Mouse (Mus musculus): Measurements from ENCODE around the gene 1700016D06Rik.
A peak's percentile ranks its signal among the peaks of the same experiment; 100 is the strongest.
"Not testable (repeated sequence)": the region's sequence is repeated elsewhere in the genome, so short reads cannot be mapped to it uniquely, and the experiment has no call there.

Gene 1700016D06Rik

GRCm38 (mm10) chr8:11700060-11701032 is 517 bp downstream of the 1700016D06Rik start:
- DNase-seq, result peak; percentile 72

GRCm38 (mm10) chr8:11699442-11700001 is 1.3 kb downstream of the 1700016D06Rik start:
- no peak for DNase-seq

GRCm38 (mm10) chr8:11697467-11697866 is 3.4 kb downstream of the 1700016D06Rik start:
- DNase-seq, result no peak

GRCm38 (mm10) chr8:11696176-11696575 is 4.7 kb downstream of the 1700016D06Rik start:
- no peak for DNase-seq

GRCm38 (mm10) chr8:11693972-11694371 is 6.9 kb downstream of the 1700016D06Rik start:
- DNase-seq, result no peak

- no peak for DNase-seq
Measured at GRCm38 (mm10) chr8:11692455-11692854, 8.4 kb downstream of the 1700016D06Rik start.

- DNase-seq, result no peak
Measured at GRCm38 (mm10) chr8:11691761-11692160, 9.1 kb downstream of the 1700016D06Rik start.

GRCm38 (mm10) chr8:11691284-11691683 is 9.6 kb downstream of the 1700016D06Rik start:
- no peak for DNase-seq

- DNase-seq, result no peak
Measured at GRCm38 (mm10) chr8:11689945-11690344, 10.9 kb downstream of the 1700016D06Rik start.

GRCm38 (mm10) chr8:11687251-11687650 is 13.6 kb downstream of the 1700016D06Rik start:
- no peak for DNase-seq

- DNase-seq, result no peak
Measured at GRCm38 (mm10) chr8:11684558-11684957, 16.3 kb downstream of the 1700016D06Rik start.

GRCm38 (mm10) chr8:11668308-11668707 is 32.6 kb downstream of the 1700016D06Rik start:
- no peak for DNase-seq

GRCm38 (mm10) chr8:11666023-11666716 is 34.7 kb downstream of the 1700016D06Rik start:
- DNase-seq, result not testable (repeated sequence)

- DNase-seq, result no peak
Measured at GRCm38 (mm10) chr8:11661969-11662368, 38.9 kb downstream of the 1700016D06Rik start.

- DNase-seq, result no peak
Measured at GRCm38 (mm10) chr8:11650021-11650420, 50.8 kb downstream of the 1700016D06Rik start.

- DNase-seq, result no peak
Measured at GRCm38 (mm10) chr8:11643123-11643522, 57.7 kb downstream of the 1700016D06Rik start.

GRCm38 (mm10) chr8:11640606-11641005 is 60.3 kb downstream of the 1700016D06Rik start:
- no peak for DNase-seq

- no peak for DNase-seq
Measured at GRCm38 (mm10) chr8:11637531-11637930, 63.3 kb downstream of the 1700016D06Rik start.

GRCm38 (mm10) chr8:11636324-11637057 is 64.4 kb downstream of the 1700016D06Rik start:
- DNase-seq, result peak; percentile 60

- DNase-seq, result peak; percentile 99
Measured at GRCm38 (mm10) chr8:11635611-11636081, 65.2 kb downstream of the 1700016D06Rik start, which contains the start of gene Ankrd10. TSS of gene Ankrd10 (minus strand) at chr8:11635757.

GRCm38 (mm10) chr8:11635012-11635577 is 65.8 kb downstream of the 1700016D06Rik start:
- peak; percentile 96 for DNase-seq
